Mouse (Mus musculus) granulocyte monocyte progenitor cell, adult 5-6 weeks (primary cell): ENCODE measurements around the gene Gm42957. TPM values are rescaled to one million over a fixed set of nuclear protein-coding genes. Genes with fewer than 3 reads are reported as not detected.
"Not testable (repeated sequence)": the region's sequence is repeated elsewhere in the genome, so short reads cannot be mapped to it uniquely, and the experiment has no call there.

Experiments
- ATAC-seq: replicated peaks from 2 replicates; pipeline ENCODE4 v1.8.0; 2016; ENCODE audit warnings: mild to moderate bottlenecking, moderate TSS enrichment, inconsistent platforms; ENCODE audit not compliant: poor library complexity, severe bottlenecking
- total RNA-seq, 2 experiments: library from RNA; stranded (forward) in 1 of 2; stranded (reverse) in 1 of 2; fragments of 200-712, 200-1000 nt in 1 of 2; fragments of >200 nt in 1 of 2; fragmentation: Nextera tagmentation in 1 of 2; gene quantifications; 2 replicates each; pipeline ENCODE4 v1.2.3; 2014 to 2017

Gm42957 gene
- total RNA-seq, 2 experiments from 2014 or later: not detected

DNA sequence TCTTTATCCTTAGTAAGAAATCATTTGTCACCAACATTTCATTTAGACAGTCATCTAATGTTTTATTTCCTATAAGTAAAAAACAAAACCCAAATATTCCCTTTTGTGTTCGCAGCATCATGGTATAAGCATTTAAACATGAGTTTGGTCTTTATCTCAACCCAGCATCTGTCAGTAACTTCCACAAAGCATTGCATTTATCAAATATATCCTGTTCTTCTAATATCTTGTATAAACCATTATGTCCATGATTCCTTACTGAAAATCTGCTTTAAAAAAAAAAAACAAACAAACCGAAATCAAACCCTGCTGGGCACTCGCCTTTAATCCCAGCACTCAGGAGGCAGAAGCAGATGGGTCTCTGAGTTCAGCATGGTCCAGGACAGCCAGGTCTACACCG, 28.7 kb upstream of the Gm42957 start:
- ATAC-seq: no peak

DNA sequence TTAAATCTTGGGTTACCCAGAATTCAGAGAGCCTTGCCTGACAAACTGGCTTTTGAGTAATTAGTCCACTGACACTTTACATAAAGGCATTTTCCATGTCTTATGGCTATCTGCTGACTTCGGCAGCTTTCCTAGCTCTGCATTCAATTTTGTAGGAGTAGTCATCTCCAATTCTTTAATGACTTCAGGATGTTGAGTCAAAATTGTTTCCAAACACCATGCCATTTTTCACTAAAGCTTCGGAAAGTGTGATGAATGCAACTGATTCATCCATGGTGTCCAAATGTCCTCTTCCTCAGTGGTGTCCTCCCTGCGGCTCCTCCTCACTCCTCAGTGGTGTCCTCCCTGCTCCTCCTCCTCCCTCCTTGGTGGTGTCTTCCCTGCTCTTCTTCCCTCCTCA, 17.3 kb upstream of the Gm42957 start:
- no peak for ATAC-seq

DNA sequence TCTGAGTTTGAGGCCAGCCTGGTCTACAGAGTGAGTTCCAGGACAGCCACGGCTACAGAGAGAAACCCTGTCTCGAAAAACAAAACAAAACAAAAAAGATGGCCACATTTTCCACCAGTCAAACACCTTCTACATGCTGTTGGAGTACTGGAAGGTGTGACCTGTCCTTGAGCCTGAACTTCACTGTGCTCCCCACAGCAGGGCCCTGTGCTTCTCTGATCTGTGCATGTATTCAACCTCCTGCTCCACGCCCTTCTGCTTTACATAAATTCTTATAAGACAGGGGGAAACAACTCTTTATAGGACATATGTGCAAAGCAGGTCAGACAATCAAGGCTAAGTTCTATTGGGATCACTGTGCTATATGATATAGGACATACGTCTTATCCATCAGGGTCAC, 12.1 kb upstream of the Gm42957 start:
- no peak for ATAC-seq

DNA sequence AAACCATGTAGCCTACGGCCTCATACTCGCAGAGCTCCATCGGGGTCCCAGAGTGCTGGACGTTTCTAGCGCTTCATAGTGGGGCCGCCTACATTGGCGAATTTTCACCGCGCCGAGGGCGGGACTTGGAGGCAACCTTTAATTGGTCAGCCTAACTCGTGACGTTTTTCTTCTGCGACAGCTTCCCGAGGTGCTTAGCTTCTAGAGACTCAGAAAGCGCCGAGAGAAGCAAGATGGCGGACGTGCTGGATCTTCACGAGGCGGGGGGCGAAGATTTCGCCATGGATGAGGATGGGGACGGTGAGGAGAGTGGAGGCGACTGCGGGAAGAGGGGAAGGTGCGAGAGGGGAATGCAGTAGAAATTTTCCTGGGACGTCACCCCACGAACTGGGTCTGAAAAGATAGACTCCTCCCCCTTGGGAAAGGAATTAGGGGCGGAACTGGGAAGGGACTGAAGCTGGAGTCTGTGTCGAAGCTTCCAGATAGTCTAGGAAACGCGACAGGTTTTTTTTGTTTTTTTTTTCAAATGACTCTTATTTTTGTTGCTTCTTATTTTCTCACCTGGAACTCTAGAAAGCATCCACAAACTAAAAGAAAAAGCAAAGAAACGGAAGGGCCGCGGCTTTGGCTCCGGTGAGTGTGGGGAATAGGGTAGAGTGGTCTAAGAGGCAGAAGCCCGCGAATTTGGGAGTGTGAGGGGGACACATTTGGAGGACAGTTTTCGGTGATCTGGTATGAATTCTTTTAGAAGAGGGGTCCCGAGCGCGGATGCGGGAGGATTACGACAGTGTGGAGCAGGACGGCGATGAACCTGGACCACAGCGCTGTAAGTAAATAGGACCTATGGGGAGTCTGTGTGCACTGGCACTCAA, 5.3 kb upstream of the Gm42957 start, which contains the start of gene Rbm8a:
TSS of gene Rbm8a (plus strand) at position 205 of the 872 bp plus-strand sequence.
- peak; percentile 99 for ATAC-seq

DNA sequence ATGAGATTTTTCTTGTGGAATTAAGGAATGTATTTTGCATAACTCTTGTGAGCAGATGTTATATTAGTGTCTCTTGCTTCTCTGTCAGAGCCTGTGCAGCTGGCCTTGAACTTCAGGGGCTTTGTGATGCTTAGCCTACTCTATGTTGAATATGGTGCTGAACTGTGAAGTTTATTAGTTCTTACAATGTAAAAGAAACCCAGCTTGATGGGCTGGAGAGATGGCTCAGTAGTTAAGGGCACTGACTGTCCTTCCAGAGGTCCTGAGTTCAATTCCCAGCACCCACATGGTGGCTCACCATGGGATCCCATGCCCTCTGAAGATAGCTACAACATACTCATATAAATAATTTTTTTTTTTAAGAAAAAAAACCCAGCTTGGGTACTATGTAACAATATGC, 3.2 kb upstream of the Gm42957 start:
- ATAC-seq: no peak

DNA sequence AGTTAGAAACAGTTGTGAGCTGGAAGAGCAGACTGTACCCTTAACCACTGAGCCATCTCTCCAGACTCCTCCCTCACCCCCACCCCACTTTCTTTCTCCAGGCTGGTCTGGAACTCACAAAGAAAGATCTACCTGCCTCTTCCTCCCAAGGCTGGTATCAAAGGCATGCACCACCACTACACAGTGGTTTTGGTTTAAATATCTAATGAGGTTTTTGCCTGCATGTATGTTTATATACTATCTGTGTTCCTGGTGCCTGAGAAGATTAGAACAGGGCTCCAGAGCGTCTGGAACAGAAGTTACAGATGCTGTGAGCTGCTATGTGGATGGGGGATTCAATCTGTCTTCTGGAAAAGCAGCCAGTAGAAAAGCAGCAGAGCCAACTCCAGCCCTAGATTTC, 1.3 kb upstream of the Gm42957 start:
- no peak for ATAC-seq

DNA sequence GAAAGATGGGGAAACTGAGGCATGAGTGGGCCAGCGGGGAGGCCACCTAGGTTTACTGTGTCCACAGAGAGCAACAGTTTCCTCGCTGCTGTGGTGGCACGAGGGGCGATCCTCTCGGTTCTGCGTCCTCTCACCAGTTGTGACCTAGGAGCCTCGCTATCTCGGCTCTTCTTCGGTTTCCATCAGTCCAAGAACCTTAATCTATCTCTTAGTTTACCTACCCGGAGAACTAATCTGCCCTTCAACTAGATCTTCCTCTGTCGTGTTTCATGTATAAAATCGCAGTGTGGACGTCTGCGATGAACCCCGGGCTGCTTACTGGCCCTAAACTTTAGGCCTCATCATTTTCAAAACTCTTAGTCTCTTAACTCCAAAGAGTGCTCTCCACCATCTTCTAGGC, 632 bp downstream of the Gm42957 start:
- no peak for ATAC-seq

DNA sequence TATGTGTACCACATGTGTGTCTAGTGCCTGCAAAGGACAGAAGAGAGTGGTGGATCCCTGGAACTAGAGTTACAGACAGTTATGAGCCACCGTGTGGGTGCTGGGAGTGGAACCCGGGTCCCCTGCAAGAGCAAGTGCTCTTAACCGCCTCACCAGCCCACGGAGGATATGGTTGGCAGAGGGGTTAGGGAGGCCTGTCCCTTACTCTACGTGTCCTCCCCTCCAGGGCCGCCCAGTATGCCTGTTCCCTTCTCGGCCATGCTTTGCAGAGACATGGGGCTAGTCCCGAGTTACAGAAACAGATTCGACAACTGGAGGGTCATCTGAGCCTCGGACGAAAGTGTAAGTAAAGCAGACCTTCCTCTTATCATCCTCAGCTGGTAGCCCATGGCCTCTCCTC, 1.2 kb downstream of the Gm42957 start:
- no peak for ATAC-seq

DNA sequence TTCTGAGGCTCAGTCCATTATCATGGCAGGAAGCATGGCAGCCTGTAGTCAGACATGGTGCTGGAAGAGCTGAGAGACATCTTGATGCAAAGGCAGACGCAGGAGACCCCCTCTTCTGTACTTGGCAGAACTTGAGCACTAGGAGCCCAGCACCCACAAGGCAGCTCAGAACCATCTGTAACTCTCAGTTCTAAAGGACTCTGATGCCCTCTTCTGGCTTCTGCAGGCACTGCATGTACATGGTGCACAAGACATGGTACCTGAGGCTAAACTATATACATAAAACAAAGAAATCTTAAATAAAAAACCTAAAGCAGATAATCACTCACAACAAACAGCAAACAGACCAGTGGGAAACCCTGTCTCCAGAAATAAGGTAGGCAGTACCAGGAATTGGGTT, 3.9 kb downstream of the Gm42957 start:
- ATAC-seq: peak; percentile 50

DNA sequence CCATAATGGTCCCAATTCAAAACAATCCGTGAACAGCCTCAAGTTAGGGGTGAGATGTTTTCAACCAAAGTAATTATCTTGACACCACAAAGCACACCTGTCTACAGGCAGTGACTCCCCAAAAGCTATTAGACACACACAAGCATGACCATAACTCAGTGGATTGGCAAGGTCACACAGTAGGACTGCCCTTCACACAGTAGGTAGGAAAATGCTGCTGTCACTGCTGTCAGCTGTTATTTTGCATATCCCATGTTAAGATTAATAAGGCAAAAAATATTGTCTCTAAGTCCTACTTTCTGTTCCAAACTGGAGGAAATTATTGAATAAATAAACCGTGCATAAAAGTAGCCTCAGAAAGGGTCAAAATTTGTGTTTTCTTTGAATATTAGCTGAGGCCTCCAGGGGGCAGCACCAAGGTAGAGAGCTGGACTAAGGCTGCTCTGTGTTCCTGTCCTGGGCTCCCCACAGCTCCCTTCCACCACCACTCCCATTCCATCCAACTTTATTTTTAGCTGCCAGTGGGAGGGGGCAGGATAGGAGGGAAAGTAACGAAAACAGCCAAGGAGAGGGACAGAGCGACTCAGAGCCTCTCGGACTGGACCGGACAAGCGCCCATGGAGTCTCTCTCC, 9.9 kb downstream of the Gm42957 start, which contains the start of gene Itga10:
TSS of gene Itga10 (plus strand) at position 567 of the 632 bp plus-strand sequence.
- 0 out of 2 replicates have a peak, but pooled peaks have one; percentile 33 for ATAC-seq

DNA sequence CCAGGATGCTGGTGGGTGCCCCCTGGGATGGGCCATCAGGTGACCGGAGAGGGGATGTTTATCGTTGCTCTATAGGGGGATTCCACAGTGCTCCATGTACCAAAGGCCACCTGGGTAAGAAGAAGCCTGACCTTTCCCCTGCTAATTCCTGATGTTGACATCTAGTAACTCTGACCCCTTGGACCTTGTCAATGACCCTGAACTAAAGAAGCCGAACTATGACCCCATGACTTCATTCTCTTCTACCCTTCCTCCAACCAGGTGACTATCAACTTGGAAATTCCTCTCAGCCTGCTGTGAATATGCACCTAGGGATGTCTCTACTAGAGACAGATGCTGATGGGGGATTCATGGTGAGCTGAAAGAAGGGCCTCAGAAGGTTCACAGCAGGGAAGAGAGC, 12.1 kb downstream of the Gm42957 start:
- ATAC-seq: no peak

DNA sequence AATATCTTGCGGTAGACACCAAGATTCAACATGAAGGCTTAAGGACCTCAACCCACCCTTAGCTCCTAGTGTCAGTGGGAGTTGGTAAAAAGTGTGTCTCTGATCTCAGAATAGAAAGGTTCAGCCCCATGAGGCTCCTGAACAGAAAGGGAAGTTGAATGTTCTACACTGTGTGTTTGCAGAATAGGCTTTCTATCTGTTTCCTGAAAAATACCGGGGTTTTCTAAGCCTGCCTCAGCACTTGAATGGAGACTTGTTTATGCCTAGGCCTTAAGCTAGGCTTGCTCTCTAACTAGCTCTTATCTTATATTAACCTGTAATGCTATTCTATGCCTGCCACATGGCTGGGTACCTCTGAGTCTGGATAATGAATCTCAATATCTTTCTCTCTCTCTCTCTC, 25.6 kb downstream of the Gm42957 start:
- peak; percentile 29 for ATAC-seq

DNA sequence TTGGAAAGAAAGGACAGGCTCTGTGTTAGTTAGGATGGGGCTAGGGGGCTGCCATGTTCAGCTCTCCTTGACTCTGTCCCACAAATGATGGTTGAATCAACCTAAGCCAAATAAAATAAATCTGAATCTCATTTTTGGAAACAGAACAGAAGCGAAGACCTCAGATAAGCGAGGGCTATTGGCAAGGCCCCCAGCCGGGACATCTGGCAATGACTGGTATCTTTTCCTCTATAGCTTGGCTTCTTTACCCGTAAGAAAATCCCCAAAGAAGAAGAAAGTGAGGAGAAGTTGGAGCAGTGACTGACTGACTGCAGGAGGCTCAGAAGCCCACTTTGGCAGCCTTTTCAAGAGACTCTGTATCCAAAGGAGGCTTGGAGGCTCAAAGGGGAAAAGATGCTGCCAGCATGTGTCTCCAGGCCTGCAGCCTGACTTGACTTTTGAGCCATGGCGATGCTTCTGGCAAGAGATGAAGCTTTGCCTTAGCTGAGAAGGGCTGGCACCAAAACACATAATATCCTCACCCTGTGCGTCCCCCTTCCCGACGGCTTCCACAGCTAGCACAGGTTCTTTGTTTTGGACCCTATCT, 27.6 kb downstream of the Gm42957 start:
- ATAC-seq: no peak

DNA sequence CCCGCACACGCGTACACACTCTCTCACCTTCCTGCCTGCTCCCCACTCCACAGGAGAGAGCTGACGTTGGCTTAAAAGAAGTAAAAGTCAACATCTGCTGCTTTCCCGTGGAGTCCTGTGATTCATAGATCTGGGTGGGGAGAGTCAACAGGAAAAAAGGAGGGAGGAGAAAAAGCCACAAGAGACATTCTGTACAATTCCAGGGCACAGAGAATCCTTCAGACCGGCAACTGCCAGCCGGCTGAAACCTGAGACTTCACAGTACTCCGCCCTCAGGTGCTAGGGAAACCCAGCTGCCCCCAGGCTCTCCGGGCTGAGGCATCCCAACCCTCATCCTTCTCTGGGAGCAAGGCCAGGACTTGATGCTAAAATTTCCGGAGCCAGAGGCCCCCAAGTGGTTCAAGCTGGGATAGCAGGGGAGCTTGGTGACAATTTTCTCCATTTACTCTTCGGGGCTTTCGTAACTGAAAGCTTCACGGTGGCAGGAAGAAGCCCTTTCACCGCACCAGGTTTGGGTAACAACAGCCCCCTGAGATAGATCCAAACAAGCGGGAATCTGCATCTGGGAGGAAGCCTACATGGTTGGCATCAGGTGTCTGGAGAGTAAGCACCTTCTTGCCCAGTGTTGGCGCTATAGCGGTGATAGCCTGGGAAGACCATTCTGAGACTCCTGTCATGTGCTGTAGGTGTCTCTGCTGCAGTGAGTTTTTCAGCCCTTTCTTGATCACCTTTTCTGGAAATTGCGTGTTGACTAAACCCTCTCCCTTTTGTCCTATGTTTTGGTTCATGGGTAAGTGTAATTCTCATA, 28.4 kb downstream of the Gm42957 start:
- peak; percentile 73 for ATAC-seq

DNA sequence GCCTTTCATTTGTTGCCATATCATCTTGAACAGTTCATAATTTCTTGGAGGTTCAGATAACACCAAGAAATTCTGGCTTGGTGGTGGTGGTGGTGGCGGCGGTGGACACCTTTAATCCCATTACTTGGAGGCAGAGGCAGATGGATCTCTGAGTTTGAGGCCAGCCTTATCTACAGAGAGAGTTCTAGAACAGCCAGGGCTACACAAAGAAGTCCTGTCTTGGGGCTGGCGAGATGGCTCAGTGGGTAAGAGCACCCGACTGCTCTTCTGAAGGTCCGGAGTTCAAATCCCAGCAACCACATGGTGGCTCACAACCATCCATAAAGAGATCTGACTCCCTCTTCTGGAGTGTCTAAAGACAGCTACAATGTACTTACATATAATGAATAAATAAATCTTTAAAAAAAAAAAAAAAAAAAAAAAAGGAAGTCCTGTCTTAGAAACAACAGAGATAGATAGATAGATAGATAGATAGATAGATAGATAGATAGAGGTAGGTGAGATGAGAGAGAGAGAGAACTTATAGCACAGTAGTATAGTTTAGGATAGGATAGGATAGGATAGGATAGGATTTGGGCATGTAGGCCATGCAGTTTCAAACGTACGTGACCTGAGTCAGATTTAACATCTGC, 30.6 kb downstream of the Gm42957 start:
- ATAC-seq: not testable (repeated sequence)

DNA sequence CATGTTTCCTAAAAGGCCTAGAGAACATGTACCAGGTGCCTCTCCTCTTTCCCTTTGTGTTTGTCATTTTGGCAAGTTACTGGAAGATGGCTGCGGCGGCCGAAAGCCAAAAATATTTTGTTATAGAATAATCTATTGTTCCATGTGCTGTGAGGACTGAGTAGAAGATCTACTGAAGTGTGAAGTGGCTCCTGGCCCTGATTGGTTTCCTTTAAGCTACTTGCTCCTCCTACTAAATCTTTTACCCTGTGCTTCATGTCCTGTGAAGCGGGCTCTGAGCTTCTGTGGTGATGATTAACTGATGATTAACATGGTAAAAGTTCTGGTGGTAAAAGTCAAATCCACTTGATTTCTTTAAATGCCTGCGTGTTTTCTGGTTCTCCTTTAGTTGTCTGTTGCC, 31.6 kb downstream of the Gm42957 start:
- no peak for ATAC-seq

DNA sequence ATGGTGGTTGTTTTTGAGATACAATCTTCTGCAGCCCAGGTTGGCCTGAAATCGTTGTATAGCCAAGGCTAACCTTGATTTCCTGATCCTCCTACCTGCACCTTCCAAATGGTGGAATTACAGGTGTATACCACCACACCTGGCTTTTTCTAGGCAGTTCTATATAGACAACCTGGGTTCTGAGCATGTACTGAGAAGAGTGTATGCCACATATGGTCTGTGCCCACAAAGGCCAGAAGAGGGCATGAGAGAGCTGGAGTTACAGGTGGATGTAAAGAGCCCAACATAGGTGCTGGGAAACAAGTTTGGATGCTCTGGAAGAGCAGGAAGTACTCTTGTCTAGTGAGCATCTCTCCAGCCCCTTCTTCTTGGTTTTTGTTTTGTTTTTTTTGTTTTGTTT, 32.0 kb downstream of the Gm42957 start:
- ATAC-seq: no peak

DNA sequence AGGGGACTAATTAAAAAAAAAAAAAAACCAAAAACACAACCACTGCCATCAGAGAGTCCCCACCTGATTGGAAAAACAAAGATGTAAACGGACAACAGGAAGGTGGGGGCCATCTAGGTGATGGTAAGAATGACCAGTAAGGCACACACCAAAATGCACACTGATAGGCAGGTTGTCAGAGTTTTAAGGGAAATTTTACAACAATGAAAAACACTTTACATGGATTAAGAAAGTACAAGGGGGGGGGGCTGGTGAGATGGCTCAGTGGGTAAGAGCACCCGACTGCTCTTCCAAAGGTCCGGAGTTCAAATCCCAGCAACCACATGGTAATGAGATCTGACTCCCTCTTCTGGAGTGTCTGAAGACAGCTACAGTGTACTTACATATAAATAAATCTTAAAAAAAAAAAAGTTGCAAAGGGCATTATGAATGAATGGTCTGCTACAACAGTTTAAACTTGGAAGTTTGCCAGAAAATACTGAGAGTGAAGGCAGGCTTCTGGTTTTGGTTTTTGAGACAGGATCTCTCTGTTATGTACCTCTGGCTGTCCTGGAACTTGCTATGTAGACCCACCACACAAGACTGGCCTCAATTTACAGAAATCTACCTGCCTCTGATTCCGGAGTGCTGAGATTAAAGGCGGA, 33.3 kb downstream of the Gm42957 start:
- no peak for ATAC-seq

DNA sequence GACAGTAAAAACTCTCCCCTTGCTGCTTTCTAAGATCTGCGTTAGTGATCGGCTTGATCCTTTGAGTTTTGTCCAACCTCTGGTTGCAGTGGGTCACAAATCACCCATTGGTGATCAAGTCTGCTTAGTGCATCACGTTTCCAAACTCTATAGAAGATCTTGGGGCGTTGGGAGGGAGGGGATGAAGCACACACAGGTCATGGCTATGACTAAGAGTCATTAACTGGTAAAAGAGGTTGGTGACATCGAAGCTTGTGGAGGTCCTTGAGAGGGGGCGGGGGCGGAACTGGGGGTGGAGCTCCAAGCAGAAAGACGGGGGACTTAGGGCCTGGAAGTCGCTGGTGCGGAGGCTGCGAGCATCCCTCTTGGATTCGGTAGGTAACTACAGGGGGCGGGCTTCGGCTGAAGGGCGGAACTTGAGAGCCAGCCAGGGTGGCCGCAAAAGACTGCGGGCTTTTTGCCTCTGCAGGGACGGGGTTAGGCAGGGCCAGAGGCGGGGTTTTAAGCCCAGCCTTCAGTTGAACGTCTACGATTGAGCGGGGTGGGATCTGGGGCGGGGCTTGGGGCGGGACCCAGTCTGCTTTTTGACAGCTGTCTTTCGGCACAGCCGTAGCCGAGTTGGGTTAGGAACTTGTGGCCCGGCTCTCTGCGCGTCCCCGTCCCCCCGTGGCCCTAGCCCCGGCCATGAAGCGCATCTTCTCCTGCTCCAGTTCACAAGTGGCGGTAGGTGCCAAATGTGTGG, 34.6 kb downstream of the Gm42957 start, which contains the start of gene Ankrd35:
TSS of gene Ankrd35 (plus strand) at position 405 of the 742 bp plus-strand sequence.
- ATAC-seq: peak; percentile 99
